Mouse (Mus musculus): Measurements from ENCODE around the gene Eif2ak1. TPM values are rescaled to one million over a fixed set of nuclear protein-coding genes. Genes with fewer than 3 reads are reported as not detected.

The Eif2ak1 gene
- polyA plus RNA-seq, 1 experiment from 2014 or later, result 36.1 TPM

- no peak overlapping the region for H3K4me2 ChIP-seq
- H3K9ac ChIP-seq, result no peak overlapping the region
- H3K36me3 ChIP-seq, result peaks cover 43% of the 10 kb centered on the region
- no peaks in the 10 kb centered on the region for H3K9me3 ChIP-seq
- H3K4me3 ChIP-seq (replicated peaks), result no peak overlapping the region
- peaks cover 8% of the 10 kb centered on the region for H3K4me1 ChIP-seq
- no peak overlapping the region for H3K27ac ChIP-seq
- no peak for ATAC-seq (ENCODE audit: insufficient read depth, low FRiP score, low read depth)
- 79% methylated on average over 4 of the region's 4 CpGs for WGBS
- no peaks in the 10 kb centered on the region for H3K27me3 ChIP-seq (replicated peaks)
Observed at GRCm38 (mm10) chr5:143903813-143904212, 86.2 kb downstream of the Eif2ak1 start.

GRCm38 (mm10) chr5:143906429-143906828, 88.8 kb downstream of the Eif2ak1 start:
- 86% methylated on average over 8 of the region's 8 CpGs for WGBS
- Histone ChIP-seq H3K27ac (no peak overlapping the region), H3K4me2 (no peak overlapping the region), H3K4me1 (peaks cover 16% of the 10 kb centered on the region), H3K36me3 (peaks cover 29% of the 10 kb centered on the region), H3K9ac (no peak overlapping the region), H3K9me3 (no peaks in the 10 kb centered on the region), H3K27me3 (replicated peaks) (no peaks in the 10 kb centered on the region), H3K4me3 (replicated peaks) (no peak overlapping the region)
- no peak for ATAC-seq (ENCODE audit: insufficient read depth, low FRiP score, low read depth)

DNA sequence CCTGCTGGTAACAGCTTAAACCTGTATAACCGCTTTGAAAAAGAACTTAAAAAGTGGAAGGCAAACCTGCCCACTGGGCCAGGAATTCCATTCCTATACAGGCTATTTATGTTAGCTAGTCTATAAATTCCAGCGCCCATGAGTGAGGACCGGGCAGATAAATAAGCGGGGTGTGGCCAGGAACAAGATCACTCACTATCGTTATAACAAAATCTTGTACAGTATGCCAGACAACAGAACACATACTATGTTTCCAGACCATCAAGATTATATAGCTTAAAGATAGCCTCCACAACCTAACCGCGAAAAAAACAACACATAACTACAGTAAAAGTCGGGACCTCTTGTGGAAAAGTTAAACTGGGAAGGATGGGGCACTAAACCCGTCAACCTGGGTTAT, 91.3 kb downstream of the Eif2ak1 start:
- Histone ChIP-seq H3K9me3 (no peaks in the 10 kb centered on the region), H3K36me3 (peaks cover 8% of the 10 kb centered on the region; the same call in 1 of the 2 replicates), H3K27me3 (replicated peaks) (no peaks in the 10 kb centered on the region), H3K9ac (peak overlapping the region; percentile 65; the same call in 1 of the 2 replicates), H3K4me1 (peaks cover 16% of the 10 kb centered on the region), H3K27ac (peak overlapping the region; percentile 92), H3K4me3 (replicated peaks) (peak overlapping the region; percentile 66), H3K4me2 (peak overlapping the region; percentile 70)
- WGBS, result 1% methylated on average over 9 of the region's 9 CpGs
- no peak for ATAC-seq (ENCODE audit: insufficient read depth, low FRiP score, low read depth)

DNA sequence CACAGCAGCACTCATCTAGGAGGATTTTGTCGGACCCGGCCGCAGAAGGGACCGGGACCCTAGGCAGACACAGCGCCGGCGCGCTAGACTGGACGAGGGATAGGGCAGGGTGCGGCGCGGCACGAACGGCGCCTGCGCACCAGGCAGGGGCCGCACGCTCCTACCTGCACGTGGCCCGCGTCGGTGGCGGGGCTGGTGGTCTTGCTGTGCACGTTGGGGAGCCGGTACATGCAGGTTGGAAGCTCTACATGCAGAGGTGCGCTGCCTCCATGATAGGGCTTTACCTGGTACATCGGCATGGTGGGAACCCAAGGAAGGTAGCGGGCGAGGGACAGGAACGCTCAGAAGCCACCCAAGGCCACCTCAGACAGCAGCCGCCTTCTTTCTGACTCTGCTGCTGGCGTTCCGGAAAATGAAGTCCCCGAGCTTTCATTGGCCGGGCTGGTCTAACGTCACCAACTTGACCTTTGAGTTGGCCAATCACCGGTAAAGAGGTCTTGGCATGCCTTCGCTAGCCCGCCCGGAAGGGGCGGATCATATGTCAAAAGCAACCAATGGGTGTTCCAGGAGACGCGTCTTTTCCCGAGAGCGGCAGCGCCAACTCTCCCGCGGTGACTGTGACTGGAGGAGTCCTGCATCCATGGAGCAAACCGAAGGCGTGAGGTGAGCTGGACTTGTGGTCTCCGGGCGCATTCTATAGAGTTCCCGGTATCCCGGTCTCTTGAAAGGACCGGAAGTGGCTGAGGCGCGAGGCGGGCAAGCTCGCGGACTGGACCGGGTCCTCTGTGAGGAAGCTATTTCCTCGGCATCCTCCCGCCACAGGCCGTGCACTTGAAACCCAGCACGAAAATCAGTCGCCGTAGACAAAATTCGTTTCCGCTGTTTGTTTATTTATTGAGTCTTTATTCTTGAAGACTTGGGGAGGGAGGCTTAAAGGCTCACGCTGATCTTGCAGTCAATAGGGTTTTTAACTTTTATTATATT, 92.1 kb downstream of the Eif2ak1 start, which contains the start of the genes Aimp2 and Pms2:
Aimp2 (minus strand) TSS at position 431 of the 984 bp plus-strand sequence.
Pms2 (plus strand) TSS at position 548 of the 984 bp plus-strand sequence.
- Histone ChIP-seq H3K27me3 (replicated peaks) (no peaks in the 10 kb centered on the region), H3K27ac (peak within 1 kb of the TSS; percentile 92), H3K4me2 (peak within 1 kb of the TSS; percentile 70), H3K9me3 (no peaks in the 10 kb centered on the region), H3K9ac (peak within 1 kb of the TSS; percentile 65), H3K36me3 (peaks cover 8% of the 10 kb centered on the region; the same call in 1 of the 2 replicates), H3K4me3 (replicated peaks) (peak within 1 kb of the TSS; percentile 66), H3K4me1 (peaks cover 16% of the 10 kb centered on the region)
- ATAC-seq (ENCODE audit: insufficient read depth, low FRiP score, low read depth), result peak; percentile 97
- under 1% methylated on average over 70 of the region's 70 CpGs for WGBS

DNA sequence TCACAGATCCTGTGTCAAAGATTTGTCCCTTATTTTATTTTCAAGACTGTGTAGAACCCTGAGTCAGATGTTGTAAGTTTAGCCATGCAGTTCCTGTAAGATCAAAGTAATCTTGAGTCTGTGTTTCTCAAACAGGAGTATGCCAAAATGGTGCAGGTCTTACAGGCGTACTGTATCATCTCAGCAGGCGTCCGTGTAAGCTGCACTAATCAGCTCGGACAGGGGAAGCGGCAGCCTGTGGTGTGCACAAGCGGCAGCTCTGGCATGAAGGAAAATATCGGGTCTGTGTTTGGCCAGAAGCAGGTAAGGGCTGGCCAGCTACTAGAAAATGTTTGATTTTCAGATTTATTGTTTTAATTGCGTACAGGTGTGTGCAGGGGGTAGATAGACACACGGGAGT, 98.6 kb downstream of the Eif2ak1 start:
- Histone ChIP-seq H3K4me1 (peaks cover under 1% of the 10 kb centered on the region; the same call in 1 of the 2 replicates), H3K4me3 (replicated peaks) (no peak overlapping the region), H3K9me3 (no peaks in the 10 kb centered on the region), H3K27me3 (replicated peaks) (no peaks in the 10 kb centered on the region), H3K27ac (no peak overlapping the region), H3K4me2 (no peak overlapping the region), H3K9ac (no peak overlapping the region), H3K36me3 (peaks cover 22% of the 10 kb centered on the region)
- 94% methylated on average over 9 of the region's 9 CpGs for WGBS
- ATAC-seq (ENCODE audit: insufficient read depth, low FRiP score, low read depth), result no peak

- peaks cover 28% of the 10 kb centered on the region for H3K36me3 ChIP-seq
- no peak for ATAC-seq (ENCODE audit: insufficient read depth, low FRiP score, low read depth)
- H3K4me1 ChIP-seq, result no peaks in the 10 kb centered on the region
- no peak overlapping the region for H3K27ac ChIP-seq
- no peak overlapping the region for H3K4me2 ChIP-seq
- H3K27me3 ChIP-seq (replicated peaks), result no peaks in the 10 kb centered on the region
- H3K4me3 ChIP-seq (replicated peaks), result no peak overlapping the region
- no peaks in the 10 kb centered on the region for H3K9me3 ChIP-seq
- 54% methylated on average over 5 of the region's 5 CpGs for WGBS
- no peak overlapping the region for H3K9ac ChIP-seq
Observed at GRCm38 (mm10) chr5:143917418-143917817, 99.8 kb downstream of the Eif2ak1 start.

- Histone ChIP-seq H3K9me3 (no peaks in the 10 kb centered on the region), H3K4me2 (no peak overlapping the region), H3K4me3 (replicated peaks) (no peak overlapping the region), H3K36me3 (peaks cover 30% of the 10 kb centered on the region), H3K27me3 (replicated peaks) (no peaks in the 10 kb centered on the region), H3K4me1 (no peaks in the 10 kb centered on the region), H3K9ac (no peak overlapping the region), H3K27ac (no peak overlapping the region)
- 88% methylated on average over 3 of the region's 3 CpGs for WGBS
- ATAC-seq (ENCODE audit: insufficient read depth, low FRiP score, low read depth), result no peak
Observed at GRCm38 (mm10) chr5:143918120-143918519, 100.5 kb downstream of the Eif2ak1 start.

DNA sequence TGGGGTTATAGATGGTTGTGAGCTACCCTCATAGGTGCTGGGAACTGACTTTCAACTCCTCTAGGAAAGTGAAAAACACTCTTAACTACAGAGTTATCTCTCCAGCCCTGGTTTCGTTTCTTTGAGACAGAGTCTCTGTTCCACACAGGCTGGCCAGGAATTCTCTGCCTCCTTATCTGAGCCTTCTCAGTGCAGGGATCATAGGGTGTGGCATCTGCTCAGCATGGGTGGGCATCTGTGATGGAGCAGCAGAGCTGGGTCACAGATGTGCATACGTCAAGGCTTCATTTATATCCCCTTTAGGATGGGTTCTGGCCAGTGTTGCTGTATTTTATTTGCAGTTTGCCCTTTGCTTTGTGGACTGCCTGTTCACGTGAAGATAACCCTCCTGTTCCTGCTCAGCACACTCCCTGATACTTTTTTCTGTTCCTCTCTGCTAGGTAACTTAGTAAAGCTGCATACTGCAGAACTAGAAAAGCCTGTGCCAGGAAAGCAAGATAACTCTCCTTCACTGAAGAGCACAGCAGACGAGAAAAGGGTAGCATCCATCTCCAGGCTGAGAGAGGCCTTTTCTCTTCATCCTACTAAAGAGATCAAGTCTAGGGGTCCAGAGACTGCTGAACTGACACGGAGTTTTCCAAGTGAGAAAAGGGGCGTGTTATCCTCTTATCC, 107.3 kb downstream of the Eif2ak1 start:
- Histone ChIP-seq H3K36me3 (peaks cover 47% of the 10 kb centered on the region), H3K27me3 (replicated peaks) (no peaks in the 10 kb centered on the region), H3K9me3 (no peaks in the 10 kb centered on the region), H3K9ac (no peak overlapping the region), H3K27ac (no peak overlapping the region), H3K4me1 (no peaks in the 10 kb centered on the region), H3K4me3 (replicated peaks) (no peak overlapping the region), H3K4me2 (no peak overlapping the region)
- 84% methylated on average over 6 of the region's 6 CpGs for WGBS
- ATAC-seq (ENCODE audit: insufficient read depth, low FRiP score, low read depth), result peak; percentile 90; the same call in 1 of the 2 replicates

DNA sequence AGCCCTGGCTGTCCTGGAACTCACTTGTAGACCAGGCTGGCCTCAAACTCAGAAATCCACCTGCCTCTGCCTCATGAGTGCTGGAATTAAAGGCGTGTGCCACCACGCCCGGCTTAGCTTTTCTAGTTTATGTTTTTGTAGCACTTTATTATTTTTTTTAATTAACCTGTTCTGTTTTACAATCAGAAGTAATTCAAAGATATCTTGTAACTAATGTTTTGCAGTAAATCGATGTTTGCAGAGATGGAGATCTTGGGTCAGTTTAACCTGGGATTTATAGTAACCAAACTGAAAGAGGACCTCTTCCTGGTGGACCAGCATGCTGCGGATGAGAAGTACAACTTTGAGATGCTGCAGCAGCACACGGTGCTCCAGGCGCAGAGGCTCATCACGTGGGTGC, 110.3 kb downstream of the Eif2ak1 start, which contains the start of gene Gm42421:
Gm42421 (plus strand) TSS at position 301 of the 400 bp plus-strand sequence.
- Histone ChIP-seq H3K9me3 (no peaks in the 10 kb centered on the region), H3K27me3 (replicated peaks) (no peaks in the 10 kb centered on the region), H3K4me1 (no peaks in the 10 kb centered on the region), H3K4me3 (replicated peaks) (no peak within 1 kb of the TSS), H3K9ac (no peak within 1 kb of the TSS), H3K4me2 (no peak within 1 kb of the TSS), H3K36me3 (peaks cover 49% of the 10 kb centered on the region), H3K27ac (no peak within 1 kb of the TSS)
- no peak for ATAC-seq (ENCODE audit: insufficient read depth, low FRiP score, low read depth)
- 95% methylated on average over 8 of the region's 8 CpGs for WGBS

DNA sequence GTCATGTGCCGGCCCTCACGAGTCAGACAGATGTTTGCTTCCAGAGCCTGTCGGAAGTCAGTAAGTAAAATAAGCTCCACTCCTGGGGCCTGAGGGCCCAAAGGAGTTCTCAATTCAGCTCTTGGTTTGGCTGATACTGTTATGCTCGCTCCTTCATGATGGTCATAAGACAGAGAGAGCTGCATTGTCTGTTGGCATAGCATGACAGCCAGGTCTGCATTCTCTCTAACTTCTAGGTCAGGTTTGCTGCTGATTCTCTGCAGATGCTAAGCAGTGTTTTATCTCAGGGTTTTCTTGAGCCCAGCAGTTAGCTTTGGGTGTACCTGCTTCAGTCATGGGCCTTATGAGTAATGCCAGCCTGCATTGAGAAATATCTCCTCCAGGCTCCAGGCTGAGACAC, 111.7 kb downstream of the Eif2ak1 start:
- ATAC-seq (ENCODE audit: insufficient read depth, low FRiP score, low read depth), result no peak
- H3K4me3 ChIP-seq (replicated peaks), result no peak overlapping the region
- H3K9me3 ChIP-seq, result no peaks in the 10 kb centered on the region
- no peaks in the 10 kb centered on the region for H3K27me3 ChIP-seq (replicated peaks)
- WGBS, result 80% methylated on average over 4 of the region's 4 CpGs
- peaks cover 44% of the 10 kb centered on the region for H3K36me3 ChIP-seq
- no peak overlapping the region for H3K9ac ChIP-seq
- H3K27ac ChIP-seq, result no peak overlapping the region
- H3K4me1 ChIP-seq, result no peaks in the 10 kb centered on the region
- no peak overlapping the region for H3K4me2 ChIP-seq

DNA sequence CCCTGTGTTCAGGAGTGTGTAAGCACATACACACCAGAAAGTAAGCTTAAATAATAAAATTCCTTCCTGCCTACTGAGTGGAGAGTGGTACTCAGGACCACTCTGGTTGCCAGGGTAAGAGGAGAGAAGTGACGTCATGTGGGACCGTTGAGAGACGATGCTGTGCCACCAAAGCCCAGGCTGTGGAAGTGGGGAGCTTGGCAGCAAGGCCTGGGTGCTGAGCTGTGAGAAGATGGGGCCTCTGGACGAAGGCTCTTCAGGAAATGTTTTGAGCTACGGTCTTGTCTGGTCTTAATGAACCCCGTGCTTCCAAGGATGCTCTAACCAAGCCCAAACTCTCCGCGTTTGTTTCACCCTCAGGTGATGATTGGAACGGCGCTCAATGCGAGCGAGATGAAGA, 113.1 kb downstream of the Eif2ak1 start:
- H3K27ac ChIP-seq, result no peak overlapping the region
- H3K9ac ChIP-seq, result no peak overlapping the region
- H3K27me3 ChIP-seq (replicated peaks), result no peaks in the 10 kb centered on the region
- no peak overlapping the region for H3K4me3 ChIP-seq (replicated peaks)
- H3K4me2 ChIP-seq, result no peak overlapping the region
- no peaks in the 10 kb centered on the region for H3K4me1 ChIP-seq
- WGBS, result 94% methylated on average over 12 of the region's 12 CpGs
- H3K9me3 ChIP-seq, result no peaks in the 10 kb centered on the region
- ATAC-seq (ENCODE audit: insufficient read depth, low FRiP score, low read depth), result no peak
- peaks cover 30% of the 10 kb centered on the region for H3K36me3 ChIP-seq
